Mouse (Mus musculus): ENCODE measurements around the gene Hoxa13. TPM values are rescaled to one million over a fixed set of nuclear protein-coding genes. Genes with fewer than 3 reads are reported as not detected.

Gene Hoxa13
- total and polyA plus RNA-seq, 3 experiments: not detected

DNA sequence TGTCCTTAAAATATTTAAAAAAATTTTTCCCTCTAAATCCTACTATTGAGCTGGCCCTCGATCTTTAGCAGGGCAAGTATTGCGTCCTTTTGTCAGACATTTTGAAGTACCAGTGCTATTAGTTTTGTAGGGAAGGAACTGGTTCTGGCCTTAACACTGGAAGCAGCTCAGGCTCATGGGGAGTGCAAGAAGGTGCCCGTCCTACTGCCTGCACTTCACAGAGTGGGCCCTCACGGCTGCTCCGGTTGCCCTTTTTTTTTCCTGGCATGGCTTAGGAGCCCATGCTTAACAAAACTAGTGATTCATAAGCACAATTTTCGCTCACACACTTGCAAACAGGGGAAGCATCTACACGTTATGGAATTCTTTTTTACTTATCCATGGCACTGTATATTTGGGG lies 21.7 kb downstream of the Hoxa13 start:
- Histone ChIP-seq H3K4me3 (ENCODE audit: control insufficient read depth in 1 of 2, insufficient read depth in 1 of 2, low read depth in 2 of 2, low read length in 2 of 2) (no peak overlapping the region), H3K27me3 (ENCODE audit: control insufficient read depth in 1 of 2, insufficient read depth in 2 of 2, low read length in 2 of 2) (no peaks in the 10 kb centered on the region), H3K27ac (ENCODE audit: control insufficient read depth, low read depth, low read length) (no peak overlapping the region), H3K79me2 (ENCODE audit: control insufficient read depth, insufficient read depth, low read length, poor library complexity) (no peaks in the 10 kb centered on the region), H3K4me1 (ENCODE audit: control insufficient read depth in 1 of 2, insufficient read depth in 2 of 2, low read length in 2 of 2) (no peaks in the 10 kb centered on the region), H3K9me3 (replicated peaks; ENCODE audit: insufficient read depth, low read length) (no peaks in the 10 kb centered on the region), H3K36me3 (ENCODE audit: control insufficient read depth in 1 of 2, insufficient read depth in 2 of 2, low read length in 2 of 2) (no peaks in the 10 kb centered on the region), H3K9ac (ENCODE audit: control insufficient read depth, low read depth, low read length, poor library complexity, severe bottlenecking) (no peak overlapping the region)
- no peak for TF ChIP-seq MYB (IDR thresholded peaks at IDR 0.05; ENCODE audit: low read depth, low read length)
- TF ChIP-seq NELFE (IDR thresholded peaks at IDR 0.05; ENCODE audit: low read depth, low read length): no peak
- no peak for TF ChIP-seq USF2 (IDR thresholded peaks at IDR 0.05; ENCODE audit: borderline replicate concordance in 1 of 2, insufficient read depth in 1 of 2, low read depth in 1 of 2, low read length in 2 of 2)
- no peak for TF ChIP-seq CHD2 (IDR thresholded peaks at IDR 0.05; ENCODE audit: low read length)
- TF ChIP-seq TBP (IDR thresholded peaks at IDR 0.05; ENCODE audit: low read depth, low read length): no peak
- no peak for TF ChIP-seq JUND (IDR thresholded peaks at IDR 0.05; ENCODE audit: low read depth, low read length)
- TF ChIP-seq ZMIZ1 (IDR thresholded peaks at IDR 0.05; ENCODE audit: low read depth, low read length): no peak
- no peak for TF ChIP-seq POLR2AphosphoS5 (IDR thresholded peaks at IDR 0.05; ENCODE audit: borderline replicate concordance, low read depth, low read length)
- no peak for TF ChIP-seq ETS1 (IDR thresholded peaks at IDR 0.05; ENCODE audit: low read depth, low read length)
- TF ChIP-seq HCFC1 (IDR thresholded peaks at IDR 0.05; ENCODE audit: low read depth, low read length): no peak
- no peak for TF ChIP-seq SIN3A (IDR thresholded peaks at IDR 0.05; ENCODE audit: low read length)
- TF ChIP-seq TCF12 (IDR thresholded peaks at IDR 0.05; ENCODE audit: low read depth, low read length): no peak
- no peak for DNase-seq (ENCODE audit: low read depth, low spot score)

DNA sequence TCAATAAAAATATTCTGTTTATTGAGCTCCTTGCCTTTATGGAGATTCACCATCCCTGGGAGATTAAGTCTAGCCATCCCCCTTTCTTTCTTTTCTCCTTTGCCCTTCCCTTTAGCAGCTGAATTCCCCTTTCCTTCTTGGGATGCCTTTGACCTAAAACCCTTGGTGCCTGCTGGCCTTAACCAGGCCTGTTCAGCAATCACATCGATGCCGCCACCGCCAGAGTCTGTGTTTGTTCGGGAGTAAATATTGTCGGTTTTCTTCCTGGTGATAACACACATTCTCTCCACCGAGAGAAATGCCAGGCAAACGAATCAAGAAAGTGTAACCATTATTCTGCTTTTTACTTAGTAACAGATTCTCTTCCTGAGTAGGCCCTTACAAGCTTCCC lies 22.5 kb downstream of the Hoxa13 start:
- Histone ChIP-seq H3K27me3 (ENCODE audit: control insufficient read depth in 1 of 2, insufficient read depth in 2 of 2, low read length in 2 of 2) (no peaks in the 10 kb centered on the region), H3K36me3 (ENCODE audit: control insufficient read depth in 1 of 2, insufficient read depth in 2 of 2, low read length in 2 of 2) (no peaks in the 10 kb centered on the region), H3K79me2 (ENCODE audit: control insufficient read depth, insufficient read depth, low read length, poor library complexity) (no peaks in the 10 kb centered on the region), H3K4me1 (ENCODE audit: control insufficient read depth in 1 of 2, insufficient read depth in 2 of 2, low read length in 2 of 2) (no peaks in the 10 kb centered on the region), H3K9ac (ENCODE audit: control insufficient read depth, low read depth, low read length, poor library complexity, severe bottlenecking) (no peak overlapping the region), H3K9me3 (replicated peaks; ENCODE audit: insufficient read depth, low read length) (no peaks in the 10 kb centered on the region), H3K27ac (ENCODE audit: control insufficient read depth, low read depth, low read length) (no peak overlapping the region), H3K4me3 (ENCODE audit: control insufficient read depth in 1 of 2, insufficient read depth in 1 of 2, low read depth in 2 of 2, low read length in 2 of 2) (no peak overlapping the region)
- no peak for TF ChIP-seq KAT2A (conservative IDR thresholded peaks at IDR 0.05; ENCODE audit: low read depth, low read length)
- no peak for TF ChIP-seq MYB (IDR thresholded peaks at IDR 0.05; ENCODE audit: low read depth, low read length)
- no peak for TF ChIP-seq MAFK (IDR thresholded peaks at IDR 0.05; ENCODE audit: borderline replicate concordance, low read depth, low read length)
- no peak for TF ChIP-seq POLR2A (IDR thresholded peaks at IDR 0.05; ENCODE audit: control insufficient read depth in 1 of 2, insufficient read depth in 1 of 2, low read depth in 1 of 2, low read length in 2 of 2, poor library complexity in 1 of 2)
- TF ChIP-seq CHD2 (IDR thresholded peaks at IDR 0.05; ENCODE audit: low read length): no peak
- no peak for TF ChIP-seq ZMIZ1 (IDR thresholded peaks at IDR 0.05; ENCODE audit: low read depth, low read length)
- no peak for TF ChIP-seq POLR2AphosphoS2 (IDR thresholded peaks at IDR 0.05; ENCODE audit: low read length)
- no peak for TF ChIP-seq MYC (IDR thresholded peaks at IDR 0.05; ENCODE audit: low read depth, low read length)
- TF ChIP-seq RCOR1 (IDR thresholded peaks at IDR 0.05; ENCODE audit: low read depth, low read length): no peak
- DNase-seq (ENCODE audit: low read depth, low spot score): no peak
